Comparison of ENCODE assay signal across 22 mouse cellular contexts in genomic region chr7:27158171-27158570, GRCm38 (mm10). TPM values are rescaled to one million over a fixed set of nuclear protein-coding genes. Genes with fewer than 3 reads are reported as not detected.
DNase-seq lines count a peak whose midpoint lies in the region; ATAC-seq lines count a peak whose summit lies in the region.
"Had no signal": no experiment of that assay in that cellular context is flagged by ENCODE, and none has a peak within 500 bp of the region (broad histone marks: within the 10 kb centered on the region; RNA-seq: fewer than 3 reads in every experiment).

No protein-coding gene starts in this region.

- peak; percentile 10 for DNase-seq in adrenal gland, postnatal 10 days
- no peak for DNase-seq in adrenal gland, adult 2 months
- DNase-seq in cerebellum, adult 11-12 months: peak; percentile 24
- peak; percentile 40 for DNase-seq in cerebellum, adult 9-11 months
- DNase-seq in cerebellum, postnatal 10 days: no peak
- DNase-seq: adrenal gland, postnatal 14 days; adrenal gland, postnatal 36 days; B cell, adult 2 months; cerebellum, postnatal 14 days; forebrain, postnatal 0 days had no signal

- no peak for ATAC-seq in cerebellum, adult (ENCODE audit: insufficient number of reproducible peaks, low FRiP score, low TSS enrichment)
- ATAC-seq: activated CD4-positive, CD25-positive, alpha-beta regulatory T cell, adult 4 months; CD4-positive, CD25-positive, alpha-beta regulatory T cell, adult 4 months; forebrain, embryonic 13.5 days; forebrain, embryonic 15.5 days; forebrain, postnatal 0 days; Patski had no signal

RNA-seq across cellular contexts. Expression of gene Cyp2t4, which starts 4.7 kb away (rescaled TPM):
- total RNA-seq in adrenal gland, postnatal 10 days (2021): not detected
- not detected for total RNA-seq in adrenal gland, adult 2 months (2021)
- not detected in 2 replicates for polyA plus RNA-seq in adrenal gland, adult 2 months (2012; rRNA removed)
- total RNA-seq: adrenal gland, adult 18-20 months; adrenal gland, postnatal 14 days; adrenal gland, postnatal 36 days; CH12.LX; forebrain, postnatal 0 days; G1E; gastrocnemius, adult 18-20 months had no signal
- polyA plus RNA-seq: cortical plate, adult 2 months; G1E had no signal

RNA-seq across cellular contexts. Expression of gene Egln2, which starts 8.4 kb away (rescaled TPM):
- total RNA-seq in adrenal gland, postnatal 10 days (2021): 10 to 100 TPM; 88.9 to 90.2 TPM
- total RNA-seq in adrenal gland, adult 2 months (2021): 100 to 1,000 TPM in 1 of 2 experiments, 10 to 100 TPM in 1; 85.6 to 101 TPM
- polyA plus RNA-seq in adrenal gland, adult 2 months (2012; rRNA removed): 142 and 144 TPM in 2 replicates

RNA-seq across cellular contexts. Expression of gene Rab4b, which starts 20.5 kb away (rescaled TPM):
- 10 to 100 TPM; 36.1 to 42.0 TPM for total RNA-seq in adrenal gland, postnatal 10 days (2021)
- 10 to 100 TPM; 53.2 to 60.9 TPM for total RNA-seq in adrenal gland, adult 2 months (2021)
- polyA plus RNA-seq in adrenal gland, adult 2 months (2012; rRNA removed): 86.9 and 97.4 TPM in 2 replicates

RNA-seq across cellular contexts. Expression of gene Gm21983, which starts 22.7 kb away (rescaled TPM):
- total RNA-seq in adrenal gland, postnatal 10 days (2021): not detected
- total RNA-seq in adrenal gland, adult 2 months (2021): not detected
- polyA plus RNA-seq in adrenal gland, adult 2 months (2012; rRNA removed): 0.10 TPM in 1 of 2 replicates, not detected in the other
- total RNA-seq: adrenal gland, adult 18-20 months; adrenal gland, postnatal 14 days; adrenal gland, postnatal 36 days; forebrain, postnatal 0 days; G1E had no signal
- polyA plus RNA-seq: CD4-positive, CD25-positive, alpha-beta regulatory T cell, adult 4 months; cortical plate, adult 2 months; embryonic facial prominence, embryonic 14.5 days; forebrain, embryonic 13.5 days; forebrain, embryonic 15.5 days; forebrain, postnatal 0 days; G1E; Patski had no signal

RNA-seq across cellular contexts. Expression of gene Mia, which starts 22.8 kb away (rescaled TPM):
- under 1 TPM in 1 of 2 experiments, not detected in 1; 0.69 TPM for total RNA-seq in adrenal gland, postnatal 10 days (2021)
- not detected for total RNA-seq in adrenal gland, adult 2 months (2021)
- polyA plus RNA-seq in adrenal gland, adult 2 months (2012; rRNA removed): 0.44 TPM in 1 of 2 replicates, not detected in the other
- total RNA-seq: gastrocnemius, adult 18-20 months had no signal
- polyA plus RNA-seq: Patski had no signal

Comparison
In these comparisons a context has a peak if more than half of its experiments do, and no peak if none do; other contexts are left out.
1. DNase-seq: peak in adrenal gland, postnatal 10 days (single experiment), cerebellum, adult 11-12 months (single experiment) and cerebellum, adult 9-11 months (single experiment); none in adrenal gland, adult 2 months (single experiment) and cerebellum, postnatal 10 days (0 of 2).